Mouse (Mus musculus) c-Kit-positive CD71-positive TER-119-negative erythroid progenitor cells, embryonic 14.5 days (primary cell): Measurements from ENCODE around the gene Gm9603.
"Not testable (repeated sequence)": the region's sequence is repeated elsewhere in the genome, so short reads cannot be mapped to it uniquely, and the experiment has no call there.

Experiments used
- DNase-seq: peaks from one replicate; pipeline ENCODE4 v3.0.0-alpha.2; 2013; ENCODE audit warnings: low read depth

Gm9603 gene

DNA sequence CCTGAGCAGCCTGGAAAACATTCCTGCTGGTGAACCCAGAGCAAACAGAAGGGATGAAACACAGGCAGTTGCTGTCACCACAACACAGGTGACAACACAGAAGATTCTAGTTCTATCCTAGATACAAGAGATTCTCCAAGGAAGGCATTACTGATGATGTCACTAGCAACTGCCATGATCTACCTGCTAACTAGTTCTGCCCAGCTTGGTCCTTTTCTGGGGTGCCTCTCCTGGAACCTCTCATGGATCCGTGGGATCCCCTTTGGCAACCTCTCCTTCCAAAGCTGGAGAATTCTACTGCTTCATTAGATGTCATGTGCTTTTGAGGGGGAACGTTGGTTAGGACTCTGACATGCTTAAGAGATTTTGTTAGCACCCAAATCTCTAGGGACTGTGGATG is at the start of gene Gm9603:
Gene Gm9603, minus strand, starts transcription at position 101 of the 400 bp plus-strand sequence.
- DNase-seq: not testable (repeated sequence)

DNA sequence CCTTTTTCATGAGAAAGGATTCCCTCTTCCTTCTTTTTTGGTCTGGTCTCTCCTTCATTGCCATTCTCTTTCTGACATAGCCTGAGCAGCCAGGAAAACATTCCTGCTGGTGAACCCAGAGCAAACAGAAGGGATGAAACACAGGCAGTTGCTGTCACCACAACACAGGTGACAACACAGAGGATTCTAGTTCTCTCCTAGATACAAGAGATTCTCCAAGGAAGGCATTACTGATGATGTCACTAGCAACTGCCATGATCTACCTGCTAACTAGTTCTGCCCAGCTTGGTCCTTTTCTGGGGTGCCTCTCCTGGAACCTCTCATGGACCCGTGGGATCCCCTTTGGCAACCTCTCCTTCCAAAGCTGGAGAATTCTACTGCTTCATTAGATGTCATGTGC is 54.3 kb downstream of the Gm9603 start, which contains the start of gene Gm8265:
Gene Gm8265, minus strand, starts transcription at position 101 of the 400 bp plus-strand sequence.
- DNase-seq: not testable (repeated sequence)
